Mouse (Mus musculus) CH12.LX (cell line): ENCODE measurements around the gene Commd1.

ENCODE experiments used
- BHLHE40 ChIP-seq: IDR thresholded peaks from 2 replicates; pipeline ENCODE4 v1.6.1; 2011; ENCODE audit warnings: mild to moderate bottlenecking, low read depth, low read length, improper control_type of control experiment
- CTCF ChIP-seq, 2 experiments: IDR thresholded peaks in 1 of 2; conservative IDR thresholded peaks in 1 of 2; 2 replicates each; pipeline ENCODE4 v1.5.1; 2011 to 2012; ENCODE audit warnings: low read depth in 2 of 2, low read length in 2 of 2, improper control_type of control experiment in 1 of 2, inconsistent platforms in 1 of 2, mild to moderate bottlenecking in 1 of 2, moderate library complexity in 1 of 2
- ELF1 ChIP-seq: IDR thresholded peaks from 2 replicates; pipeline ENCODE4 v1.6.1; 2014; ENCODE audit warnings: low read depth, mild to moderate bottlenecking, inconsistent platforms, low read length, improper control_type of control experiment
- EP300 ChIP-seq: IDR thresholded peaks from 2 replicates; pipeline ENCODE4 v1.6.1; 2011; ENCODE audit warnings: low read length, improper control_type of control experiment
- GABPA ChIP-seq: IDR thresholded peaks from 2 replicates; pipeline ENCODE4 v1.6.1; 2012; ENCODE audit warnings: low read depth, low read length, improper control_type of control experiment, inconsistent platforms; ENCODE audit not compliant: insufficient replicate concordance
- IRF4 ChIP-seq: IDR thresholded peaks from 2 replicates; pipeline ENCODE4 v1.6.1; 2014; ENCODE audit warnings: low read depth, mild to moderate bottlenecking, inconsistent platforms, low read length, improper control_type of control experiment
- KAT2A ChIP-seq: IDR thresholded peaks from 2 replicates; pipeline ENCODE4 v1.6.1; 2012; ENCODE audit warnings: low read length, improper control_type of control experiment, inconsistent platforms; ENCODE audit not compliant: insufficient replicate concordance
- MAFK ChIP-seq: IDR thresholded peaks from 2 replicates; pipeline ENCODE4 v1.6.1; 2011; ENCODE audit warnings: low read length, improper control_type of control experiment; ENCODE audit not compliant: insufficient replicate concordance
- MXI1 ChIP-seq: IDR thresholded peaks from 2 replicates; pipeline ENCODE4 v1.6.1; 2011; ENCODE audit warnings: mild to moderate bottlenecking, low read depth, low read length, improper control_type of control experiment
- MYC ChIP-seq: IDR thresholded peaks from 2 replicates; pipeline ENCODE4 v1.6.1; 2011; ENCODE audit warnings: low read depth, mild to moderate bottlenecking, improper control_type of control experiment, low read length
- NRF1 ChIP-seq: IDR thresholded peaks from 2 replicates; pipeline ENCODE4 v1.6.1; 2014; ENCODE audit warnings: low read depth, mild to moderate bottlenecking, inconsistent platforms, low read length, improper control_type of control experiment, moderate library complexity
- POLR2A ChIP-seq: IDR thresholded peaks from 2 replicates; pipeline ENCODE4 v1.6.1; 2011; ENCODE audit warnings: low read depth, mild to moderate bottlenecking, improper control_type of control experiment, low read length
- USF1 ChIP-seq: IDR thresholded peaks from 2 replicates; pipeline ENCODE4 v1.6.1; 2014; ENCODE audit warnings: low read depth, mild to moderate bottlenecking, inconsistent platforms, low read length, improper control_type of control experiment

GRCm38 (mm10) chr11:22957791-22958374 lies 24.3 kb downstream of the Commd1 start:
- no peak for TF ChIP-seq POLR2A
- peak; percentile 39 to 76 for TF ChIP-seq CTCF (conservative IDR thresholded peaks at IDR 0.05 in 1 of 2, IDR thresholded peaks at IDR 0.05 in 1 of 2; ENCODE audit: low read depth in 2 of 2, low read length in 2 of 2)
- TF ChIP-seq NRF1 = no peak
- no peak for TF ChIP-seq MAFK
- no peak for TF ChIP-seq EP300
- TF ChIP-seq KAT2A = no peak
- no peak for TF ChIP-seq USF1
- no peak for TF ChIP-seq MYC
- TF ChIP-seq MXI1 = no peak
- TF ChIP-seq IRF4 = no peak
- no peak for TF ChIP-seq GABPA
- no peak for TF ChIP-seq BHLHE40
- no peak for TF ChIP-seq ELF1
